Mouse (Mus musculus) intestine, postnatal 0 days (tissue): ENCODE data around the gene Clip3. TPM values are rescaled to one million over a fixed set of nuclear protein-coding genes. Genes with fewer than 3 reads are reported as not detected.
A peak's percentile ranks its signal among the peaks of the same experiment; 100 is the strongest.

Source experiments
- ATAC-seq: fragments of 200-750 bp; cut with Nextera tagmentation; 2 replicates; pipeline ENCODE4 v1.8.0; 2017; ENCODE audit warnings: mild to moderate bottlenecking, moderate TSS enrichment, moderate library complexity
- H3K27ac ChIP-seq: fragments of 300-500 bp; sonication (generic); 2 replicates; pipeline ENCODE4 v1.5.1; 2014; ENCODE audit warnings: mild to moderate bottlenecking, low read depth, low read length, moderate library complexity
- H3K27me3 ChIP-seq: fragments of 300-500 bp; sonication (generic); replicated peaks from 2 replicates; pipeline ENCODE4 v1.6.1; 2014; ENCODE audit warnings: low read length, mixed read lengths; ENCODE audit not compliant: control insufficient read depth, insufficient read depth
- H3K36me3 ChIP-seq: fragments of 300-500 bp; sonication (generic); 2 replicates; pipeline ENCODE4 v1.6.1; 2014; ENCODE audit warnings: mild to moderate bottlenecking, moderate library complexity; ENCODE audit not compliant: control insufficient read depth, insufficient read depth
- H3K4me1 ChIP-seq: fragments of 300-500 bp; sonication (generic); replicated peaks from 2 replicates; pipeline ENCODE4 v1.6.1; 2014; ENCODE audit warnings: antibody characterized with exemption, low read length, mixed read lengths; ENCODE audit not compliant: control insufficient read depth, insufficient read depth
- H3K4me2 ChIP-seq: fragments of 300-500 bp; sonication (generic); replicated peaks from 2 replicates; pipeline ENCODE4 v1.6.1; 2014; ENCODE audit warnings: low read depth, mild to moderate bottlenecking, moderate library complexity
- H3K4me3 ChIP-seq: fragments of 300-500 bp; sonication (generic); 2 replicates; pipeline ENCODE4 v1.5.1; 2014; ENCODE audit warnings: low read depth, low read length
- H3K9ac ChIP-seq: fragments of 300-500 bp; sonication (generic); 2 replicates; pipeline ENCODE4 v1.6.1; 2014; ENCODE audit warnings: mild to moderate bottlenecking, low read depth, low read length
- H3K9me3 ChIP-seq: fragments of 300-500 bp; sonication (generic); 2 replicates; pipeline ENCODE4 v1.6.1; 2016; ENCODE audit warnings: mixed run types; ENCODE audit not compliant: control insufficient read depth
- CTCF ChIP-seq: sonication (generic); IDR thresholded peaks from 2 replicates; pipeline ENCODE4 v1.5.1; 2016; ENCODE audit warnings: low read depth, mild to moderate bottlenecking, control low read depth, antibody characterized with exemption, moderate library complexity
- WGBS: fragments of 180-500 bp; shearing (Covaris S2); extraction: QIAGEN DNeasy Blood & Tissue Kit; methylation state at CpG from one replicate; pipeline ENCODE4 v1.1.7; 2014; 5-methylcytosine and 5-hydroxymethylcytosine counted together
- polyA plus RNA-seq: library from polyadenylated mRNA; unstranded; fragments of >200 nt; fragmentation: Nextera tagmentation; extraction: Ambion mirVana; gene quantifications from 2 replicates; pipeline ENCODE4 v1.2.1, GENCODE M21; 2015

Clip3 gene
- polyA plus RNA-seq, 1 experiment from 2014 or later: 9.7 TPM

DNA sequence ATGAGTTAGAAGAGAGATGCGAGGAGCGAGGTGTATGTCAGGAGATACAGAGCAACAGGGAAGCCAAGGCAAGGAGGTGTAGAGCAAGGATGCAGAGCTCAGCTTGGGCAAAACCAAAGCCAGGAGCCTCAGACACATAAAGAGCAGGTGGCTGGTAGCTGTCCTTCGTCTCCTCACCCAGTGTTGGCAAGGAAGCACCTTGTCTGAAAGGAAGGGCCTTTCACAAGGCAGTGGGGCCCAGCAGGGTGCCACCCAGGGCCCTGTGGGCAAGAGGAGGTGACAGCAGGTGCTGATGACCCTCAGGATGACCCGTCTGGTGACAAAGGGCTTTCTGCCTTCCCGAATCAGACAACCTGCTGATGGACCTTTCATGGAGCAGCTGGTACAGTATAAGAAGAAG lies 43.0 kb downstream of the Clip3 start:
- Histone ChIP-seq H3K9me3 (no peaks in the 10 kb centered on the region), H3K4me3 (no peak overlapping the region), H3K27me3 (peaks cover 18% of the 10 kb centered on the region; the same call in 1 of the 2 replicates), H3K4me2 (no peak overlapping the region), H3K4me1 (peaks cover 4% of the 10 kb centered on the region; the same call in 1 of the 2 replicates), H3K9ac (no peak overlapping the region), H3K27ac (no peak overlapping the region), H3K36me3 (no peaks in the 10 kb centered on the region)
- ATAC-seq: no peak
- no peak for TF ChIP-seq CTCF
- WGBS: 67% methylated on average over 5 of the region's 5 CpGs

DNA sequence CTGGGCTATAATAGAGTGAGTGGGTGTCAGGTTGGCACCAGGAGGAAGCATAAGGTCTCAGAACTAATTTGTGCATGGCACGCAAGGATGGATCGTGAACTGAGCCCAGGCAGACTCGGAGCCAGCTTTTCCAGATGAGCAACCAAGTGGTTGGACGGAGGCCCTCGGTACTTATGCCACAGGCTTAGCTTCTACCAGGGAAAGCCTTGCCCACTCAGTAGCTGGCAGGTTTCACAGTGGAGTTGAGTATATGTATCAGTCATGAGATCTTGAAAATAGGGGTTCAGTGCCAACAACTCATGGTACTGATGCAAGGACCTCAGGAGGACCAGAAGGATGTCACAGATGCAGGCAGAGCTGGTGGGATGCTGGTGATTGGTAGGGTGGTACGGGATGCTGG lies 44.2 kb downstream of the Clip3 start:
- Histone ChIP-seq H3K4me1 (peaks cover 4% of the 10 kb centered on the region; the same call in 1 of the 2 replicates), H3K9me3 (no peaks in the 10 kb centered on the region), H3K27ac (no peak overlapping the region), H3K9ac (no peak overlapping the region), H3K36me3 (no peaks in the 10 kb centered on the region), H3K4me2 (no peak overlapping the region), H3K27me3 (peaks cover 16% of the 10 kb centered on the region; the same call in 1 of the 2 replicates), H3K4me3 (no peak overlapping the region)
- no peak for TF ChIP-seq CTCF
- WGBS: 79% methylated on average over 6 of the region's 6 CpGs
- no peak for ATAC-seq

DNA sequence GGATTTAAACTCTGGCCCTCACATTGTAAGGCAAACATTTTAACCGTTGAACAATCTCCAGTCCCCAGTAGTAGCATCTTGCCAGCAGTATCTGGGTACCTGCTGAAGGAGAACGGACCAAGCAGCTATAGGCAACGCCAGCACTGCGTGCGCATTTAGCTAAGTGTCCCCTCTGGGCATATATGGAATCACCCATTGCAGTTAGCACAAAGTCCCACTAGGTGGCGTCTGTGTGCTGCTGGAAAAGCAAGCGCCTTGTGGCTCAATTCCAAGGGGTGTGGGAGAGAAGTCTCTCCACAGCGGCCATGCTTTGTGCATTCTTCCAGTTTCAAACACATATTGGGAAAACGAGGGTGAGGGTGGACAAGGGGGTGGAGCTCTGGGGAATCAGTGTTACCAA lies 44.9 kb downstream of the Clip3 start:
- Histone ChIP-seq H3K36me3 (no peaks in the 10 kb centered on the region), H3K9ac (no peak overlapping the region), H3K4me3 (no peak overlapping the region), H3K4me2 (no peak overlapping the region), H3K4me1 (peaks cover 4% of the 10 kb centered on the region; the same call in 1 of the 2 replicates), H3K27ac (no peak overlapping the region), H3K27me3 (0 out of 2 replicates have a peak, but pooled peaks cover 11% of the 10 kb centered on the region), H3K9me3 (no peaks in the 10 kb centered on the region)
- peak; percentile 97 for TF ChIP-seq CTCF
- ATAC-seq: no peak; the same call in 1 of the 2 replicates
- 2% methylated on average over 9 of the region's 9 CpGs for WGBS

DNA sequence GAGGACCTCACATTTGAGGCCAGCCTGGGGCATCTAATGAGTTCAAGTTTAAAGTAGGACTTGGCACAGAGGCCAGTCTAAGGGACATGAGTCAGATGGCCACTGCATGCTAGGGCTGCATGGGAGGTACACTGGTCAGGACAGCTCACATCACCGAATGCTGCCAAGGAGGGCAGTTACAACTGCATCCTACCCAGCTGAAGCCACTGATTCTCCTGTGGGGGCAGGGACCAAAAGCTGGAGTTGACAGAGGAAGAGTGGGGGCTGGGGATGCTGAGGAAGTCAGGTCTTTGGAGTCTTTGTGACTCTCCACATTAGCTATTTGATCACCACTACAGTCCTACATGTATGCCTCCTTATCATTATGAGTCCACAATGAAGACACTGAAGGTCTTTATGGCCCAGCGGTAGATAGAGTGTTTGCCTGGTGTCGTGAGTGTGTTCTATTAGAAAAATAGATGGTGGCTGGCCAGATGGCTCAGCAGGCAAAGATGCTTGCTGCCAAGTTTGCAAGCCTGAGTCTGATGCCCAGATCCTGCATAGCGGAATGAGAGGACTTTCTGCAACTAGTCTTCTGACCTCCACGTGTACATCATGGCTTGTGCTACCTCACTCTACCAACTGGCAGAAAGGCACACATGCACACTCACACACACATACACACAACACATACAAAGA lies 48.0 kb downstream of the Clip3 start:
- no peaks in the 10 kb centered on the region for H3K4me1 ChIP-seq
- WGBS: 59% methylated on average over 5 of the region's 5 CpGs
- H3K27me3 ChIP-seq: 0 out of 2 replicates have a peak, but pooled peaks cover 7% of the 10 kb centered on the region
- no peaks in the 10 kb centered on the region for H3K9me3 ChIP-seq
- ATAC-seq: no peak
- H3K4me3 ChIP-seq: no peak overlapping the region
- no peak overlapping the region for H3K27ac ChIP-seq
- TF ChIP-seq CTCF: no peak
- H3K9ac ChIP-seq: no peak overlapping the region
- H3K36me3 ChIP-seq: no peaks in the 10 kb centered on the region
- H3K4me2 ChIP-seq: no peak overlapping the region

DNA sequence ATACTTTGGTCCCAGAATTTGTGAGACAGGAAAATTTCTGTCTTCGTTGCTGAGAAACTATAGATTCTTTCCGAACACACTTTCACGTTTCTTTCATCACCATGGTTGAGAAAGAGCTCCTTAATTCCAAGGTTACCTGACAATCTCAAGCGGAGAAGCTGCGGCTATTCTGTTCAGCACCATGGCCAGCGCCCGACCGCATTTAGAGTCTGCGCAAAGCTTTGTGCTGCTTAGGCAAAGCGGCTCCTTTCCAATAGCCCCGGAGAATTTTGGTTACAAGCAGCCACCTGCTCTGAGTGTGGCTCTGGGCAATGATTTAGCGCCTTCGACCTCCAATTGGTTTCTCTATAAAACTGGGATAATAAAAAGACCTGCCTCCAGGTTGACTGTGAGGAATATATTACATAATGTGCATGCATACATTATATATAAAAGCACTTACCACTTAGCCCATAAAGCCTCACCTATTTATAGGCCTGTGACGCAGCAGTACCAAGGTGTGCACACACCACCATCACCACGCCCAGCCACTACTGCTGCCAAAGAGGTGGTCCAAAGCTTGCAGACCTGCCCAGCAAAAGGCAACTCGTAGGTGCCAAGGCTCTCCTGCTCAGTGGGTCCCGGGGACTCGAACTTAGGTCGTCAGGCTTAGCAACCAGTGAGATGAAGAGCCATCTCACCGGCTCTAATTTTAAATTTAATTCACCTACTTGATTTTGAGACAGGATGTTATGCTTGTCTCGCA lies 55.3 kb downstream of the Clip3 start:
- Histone ChIP-seq H3K9ac (no peak overlapping the region), H3K4me3 (no peak overlapping the region), H3K4me2 (no peak overlapping the region), H3K27ac (no peak overlapping the region), H3K9me3 (no peaks in the 10 kb centered on the region), H3K27me3 (peaks cover 20% of the 10 kb centered on the region), H3K4me1 (no peaks in the 10 kb centered on the region), H3K36me3 (no peaks in the 10 kb centered on the region)
- WGBS: 24% methylated on average over 21 of the region's 21 CpGs
- no peak for TF ChIP-seq CTCF
- no peak for ATAC-seq

DNA sequence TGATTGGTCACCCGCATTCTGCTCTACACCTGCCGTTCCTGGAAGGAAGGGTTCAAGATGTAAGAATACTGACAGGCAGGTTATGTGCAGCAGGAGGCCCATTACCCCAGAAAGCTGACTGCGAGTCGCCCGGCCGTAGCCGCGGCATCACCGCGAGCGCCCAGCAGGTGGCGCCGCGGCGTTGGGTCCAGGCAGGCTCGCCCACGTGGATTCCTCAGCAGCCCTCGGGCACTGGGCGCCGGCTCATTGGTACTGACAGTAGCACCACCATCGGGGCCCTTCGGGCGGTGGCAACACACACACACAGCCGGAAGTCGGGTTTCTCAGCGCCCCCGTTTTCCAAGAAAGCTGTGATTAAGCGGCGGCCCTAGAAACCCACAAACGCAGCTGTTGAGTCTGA lies 56.3 kb downstream of the Clip3 start:
- Histone ChIP-seq H3K9me3 (no peaks in the 10 kb centered on the region), H3K36me3 (no peaks in the 10 kb centered on the region), H3K4me3 (no peak overlapping the region), H3K4me2 (0 out of 2 replicates have a peak overlapping the region, but pooled peaks have one; percentile 24), H3K4me1 (no peaks in the 10 kb centered on the region), H3K27me3 (peaks cover 20% of the 10 kb centered on the region), H3K9ac (no peak overlapping the region), H3K27ac (no peak overlapping the region)
- 3% methylated on average over 30 of the region's 30 CpGs for WGBS
- peak; percentile 92 for TF ChIP-seq CTCF
- ATAC-seq: peak; percentile 19; the same call in 1 of the 2 replicates
